Mouse (Mus musculus) testis, adult 2 months (tissue): ENCODE measurements around the gene Ugt1a7c.

Experiments used
- CTCF ChIP-seq: fragments of 200-500 bp; IDR thresholded peaks from 2 replicates; pipeline ENCODE4 v1.5.1; 2012; ENCODE audit warnings: low read depth, mild to moderate bottlenecking, inconsistent platforms, low read length, moderate library complexity; ENCODE audit not compliant: control insufficient read depth, insufficient read depth, insufficient replicate concordance
- POLR2A ChIP-seq: fragments of 200-500 bp; IDR thresholded peaks from 2 replicates; pipeline ENCODE4 v1.6.1; 2012; ENCODE audit warnings: low read depth, mild to moderate bottlenecking, inconsistent platforms, low read length, moderate library complexity; ENCODE audit not compliant: control insufficient read depth

DNA sequence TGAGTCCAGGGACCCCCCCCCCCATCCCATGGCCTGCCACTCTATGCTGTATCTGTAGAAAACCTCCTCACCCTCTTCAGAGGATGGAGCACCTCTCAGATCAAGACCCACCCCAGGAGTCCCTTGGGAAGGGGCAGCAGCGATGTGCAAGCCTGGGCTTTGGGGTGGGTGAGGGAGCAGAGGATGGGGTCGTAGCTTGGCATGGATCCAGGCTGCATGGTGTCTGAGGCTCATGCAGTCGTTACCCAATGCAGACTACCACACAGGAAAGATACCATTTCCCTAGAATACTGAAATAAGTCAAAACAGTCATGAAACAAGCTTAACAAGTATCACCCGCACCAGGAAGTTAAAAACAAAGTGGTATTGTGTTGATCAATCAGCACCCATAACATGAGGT, 153.8 kb downstream of the Ugt1a7c start:
- TF ChIP-seq POLR2A (no peak), CTCF (no peak)
